Mouse (Mus musculus) thymus, adult 2 months (tissue): ENCODE data around the gene Gna12. TPM values are rescaled to one million over a fixed set of nuclear protein-coding genes. Genes with fewer than 3 reads are reported as not detected.

Source experiments
- DNase-seq: peaks from one replicate; pipeline ENCODE4 v3.0.0; 2021
- H3K27ac ChIP-seq: fragments of 200-500 bp; 2 replicates; pipeline ENCODE4 v1.5.1; 2012; ENCODE audit warnings: low read length, control low read depth; ENCODE audit not compliant: control insufficient read depth, insufficient read depth
- H3K27me3 ChIP-seq: fragments of 200-500 bp; 2 replicates; pipeline ENCODE4 v1.6.1; 2012; ENCODE audit warnings: mild to moderate bottlenecking, low read length, moderate library complexity, mixed read lengths; ENCODE audit not compliant: control insufficient read depth, insufficient read depth
- H3K36me3 ChIP-seq: fragments of 200-500 bp; 2 replicates; pipeline ENCODE4 v1.6.1; 2012; ENCODE audit warnings: mild to moderate bottlenecking, low read length, moderate library complexity; ENCODE audit not compliant: control insufficient read depth, insufficient read depth
- H3K4me1 ChIP-seq: fragments of 200-500 bp; replicated peaks from 2 replicates; pipeline ENCODE4 v1.6.1; 2012; ENCODE audit warnings: low read length; ENCODE audit not compliant: control insufficient read depth, insufficient read depth
- H3K4me3 ChIP-seq: fragments of 200-500 bp; 2 replicates; pipeline ENCODE4 v1.5.1; 2012; ENCODE audit warnings: mild to moderate bottlenecking, low read length, control low read depth, moderate library complexity; ENCODE audit not compliant: control insufficient read depth, insufficient read depth
- CTCF ChIP-seq: fragments of 200-500 bp; IDR thresholded peaks from 2 replicates; pipeline ENCODE4 v1.5.1; 2012; ENCODE audit warnings: mild to moderate bottlenecking, control low read depth, low read length, moderate library complexity, borderline replicate concordance; ENCODE audit not compliant: control insufficient read depth, poor library complexity, insufficient read depth; ENCODE audit errors: extremely low read depth
- POLR2A ChIP-seq: fragments of 200-500 bp; IDR thresholded peaks from 2 replicates; pipeline ENCODE4 v1.6.1; 2012; ENCODE audit warnings: mild to moderate bottlenecking, low read length, control low read depth, moderate library complexity; ENCODE audit not compliant: control insufficient read depth, poor library complexity, insufficient read depth; ENCODE audit errors: extremely low read depth
- WGBS: fragments of 180-500 bp; shearing (Covaris S2); methylation state at CpG from one replicate; pipeline ENCODE4 v1.1.7; 2018; 5-methylcytosine and 5-hydroxymethylcytosine counted together
- polyA plus RNA-seq: library from polyadenylated mRNA; depleted of rRNA; stranded (reverse); fragments of >200 nt; gene quantifications from 2 replicates; pipeline ENCODE4 v1.2.3, GENCODE M21; 2012

Gene Gna12
- polyA plus RNA-seq, 1 experiment = 69.0 TPM

DNA sequence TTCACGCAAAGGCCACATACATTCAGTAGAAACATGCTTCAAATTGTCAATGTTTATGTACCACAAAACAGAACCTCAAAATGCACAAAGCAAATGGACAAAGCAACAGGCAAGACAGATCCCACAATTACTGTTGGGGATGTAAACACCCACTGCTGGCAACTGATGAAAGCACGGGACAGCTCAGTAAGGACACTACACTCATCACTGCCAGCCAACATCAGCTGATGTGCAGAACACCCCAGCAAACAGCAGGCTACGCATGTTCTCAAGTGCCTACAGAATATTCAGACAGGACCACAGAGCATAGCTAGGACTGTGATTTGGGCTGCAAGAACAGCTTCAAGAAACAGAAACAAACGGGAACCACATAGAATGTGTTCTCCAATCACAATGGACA, 8.3 kb downstream of the Gna12 start:
- 96% methylated on average over 4 of the region's 4 CpGs for WGBS
- DNase-seq = no peak
- H3K4me1 ChIP-seq = peaks cover 8% of the 10 kb centered on the region
- H3K4me3 ChIP-seq = no peak overlapping the region
- TF ChIP-seq POLR2A (no peak), CTCF (no peak)
- no peak overlapping the region for H3K27ac ChIP-seq
- no peaks in the 10 kb centered on the region for H3K27me3 ChIP-seq
- H3K36me3 ChIP-seq = no peaks in the 10 kb centered on the region

DNA sequence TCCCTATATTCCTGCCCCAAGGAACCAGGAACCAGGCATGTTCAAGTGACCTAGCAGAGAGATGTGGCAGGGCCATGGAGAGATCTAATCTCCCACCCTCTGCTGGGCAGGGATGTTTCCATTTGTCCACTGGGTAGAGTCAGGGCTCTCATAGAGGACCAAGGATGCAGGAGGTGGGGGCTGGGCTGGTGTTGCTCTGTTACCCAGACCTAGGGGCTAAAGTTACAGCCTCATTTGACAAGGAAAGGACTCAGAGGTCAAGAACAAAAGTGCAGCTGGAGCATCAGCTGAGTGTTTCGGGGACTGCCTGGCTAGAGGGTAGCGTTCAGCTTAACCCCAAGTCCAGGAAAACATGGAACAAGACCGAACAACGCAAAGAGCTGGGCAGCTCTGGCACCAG, 9.7 kb downstream of the Gna12 start:
- H3K4me1 ChIP-seq = peaks cover 8% of the 10 kb centered on the region
- no peak for TF ChIP-seq CTCF
- TF ChIP-seq POLR2A = no peak
- H3K36me3 ChIP-seq = no peaks in the 10 kb centered on the region
- no peak for DNase-seq
- WGBS = 94% methylated on average over 4 of the region's 4 CpGs
- no peak overlapping the region for H3K27ac ChIP-seq
- H3K27me3 ChIP-seq = no peaks in the 10 kb centered on the region
- no peak overlapping the region for H3K4me3 ChIP-seq

- no peak for DNase-seq
- H3K27me3 ChIP-seq = no peaks in the 10 kb centered on the region
- H3K27ac ChIP-seq = no peak overlapping the region
- peaks cover 11% of the 10 kb centered on the region for H3K4me1 ChIP-seq
- H3K4me3 ChIP-seq = no peak overlapping the region
- 89% methylated on average over 4 of the region's 4 CpGs for WGBS
- no peaks in the 10 kb centered on the region for H3K36me3 ChIP-seq
- TF ChIP-seq POLR2A (no peak), CTCF (no peak)
Measured at GRCm38 (mm10) chr5:140819594-140819993, 10.6 kb downstream of the Gna12 start.

GRCm38 (mm10) chr5:140818482-140819076, 11.7 kb downstream of the Gna12 start:
- DNase-seq = no peak
- H3K27me3 ChIP-seq = no peaks in the 10 kb centered on the region
- H3K27ac ChIP-seq = no peak overlapping the region
- H3K4me1 ChIP-seq = peaks cover 11% of the 10 kb centered on the region
- no peaks in the 10 kb centered on the region for H3K36me3 ChIP-seq
- 62% methylated on average over 5 of the region's 5 CpGs for WGBS
- H3K4me3 ChIP-seq = no peak overlapping the region
- TF ChIP-seq POLR2A (no peak), CTCF (no peak)

GRCm38 (mm10) chr5:140816950-140817568, 13.2 kb downstream of the Gna12 start:
- Histone ChIP-seq H3K36me3 (no peaks in the 10 kb centered on the region), H3K4me3 (no peak overlapping the region), H3K4me1 (peaks cover 11% of the 10 kb centered on the region), H3K27ac (no peak overlapping the region; the same call in 1 of the 2 replicates), H3K27me3 (no peaks in the 10 kb centered on the region)
- DNase-seq = no peak
- TF ChIP-seq POLR2A = no peak
- no peak for TF ChIP-seq CTCF
- 96% methylated on average over 6 of the region's 6 CpGs for WGBS

GRCm38 (mm10) chr5:140816008-140816407, 14.2 kb downstream of the Gna12 start:
- TF ChIP-seq CTCF (no peak), POLR2A (no peak)
- Histone ChIP-seq H3K27ac (no peak overlapping the region), H3K27me3 (no peaks in the 10 kb centered on the region), H3K4me1 (peaks cover 14% of the 10 kb centered on the region), H3K36me3 (no peaks in the 10 kb centered on the region), H3K4me3 (no peak overlapping the region)
- DNase-seq = no peak
- WGBS = 85% methylated on average over 3 of the region's 3 CpGs

DNA sequence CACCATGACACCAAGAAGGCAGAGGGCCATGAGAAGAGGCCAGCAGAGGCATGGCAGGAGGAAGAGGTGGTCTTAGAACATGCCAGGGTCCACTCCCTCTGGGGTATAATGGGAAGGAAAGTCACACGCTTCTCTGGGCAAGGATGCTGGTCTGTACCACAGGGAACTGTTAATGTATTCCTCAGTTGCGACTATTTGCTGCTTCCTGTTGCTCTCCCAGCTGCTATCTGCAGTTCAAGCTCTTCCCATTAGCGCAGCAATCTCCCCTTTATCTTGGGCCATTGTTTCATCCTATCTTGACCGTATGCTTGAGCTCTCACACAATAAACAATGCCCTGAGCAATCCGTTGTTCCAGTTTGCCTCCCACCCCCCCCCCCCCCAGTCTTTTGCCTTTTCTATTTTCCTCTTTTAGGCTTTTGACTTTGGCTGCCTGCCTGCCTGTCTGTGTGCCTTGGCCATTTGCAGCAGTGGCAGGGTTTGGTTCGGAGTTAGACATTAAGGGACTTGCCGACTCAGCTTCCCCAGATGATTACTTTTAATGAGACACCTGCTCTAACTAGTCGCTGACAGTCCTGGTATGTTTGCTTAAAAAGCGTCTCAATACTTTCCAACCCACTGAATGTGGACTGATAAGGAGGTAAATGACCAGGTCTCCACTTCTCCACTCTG, 15.0 kb downstream of the Gna12 start:
- Histone ChIP-seq H3K27me3 (no peaks in the 10 kb centered on the region), H3K4me3 (no peak overlapping the region), H3K27ac (no peak overlapping the region), H3K4me1 (peaks cover 14% of the 10 kb centered on the region), H3K36me3 (no peaks in the 10 kb centered on the region)
- no peak for DNase-seq
- TF ChIP-seq CTCF (no peak), POLR2A (no peak)
- 82% methylated on average over 9 of the region's 9 CpGs for WGBS
